ENCODE assay signal across 8 mouse cellular contexts in genomic region chr9:106159237-106159636, GRCm38 (mm10). TPM values are rescaled to one million over a fixed set of nuclear protein-coding genes. Genes with fewer than 3 reads are reported as not detected.
DNase-seq lines count a peak whose midpoint lies in the region; ATAC-seq and TF ChIP-seq lines count a peak whose summit lies in the region.

No protein-coding gene starts in this region.

- no peak for ATAC-seq in heart, embryonic 14.5 days (ENCODE audit: insufficient number of reproducible peaks, insufficient read depth, low FRiP score, low read depth)
- ATAC-seq in G1E (ENCODE audit: extremely low read depth, insufficient number of reproducible peaks, low FRiP score, poor library complexity, severe bottlenecking): no peak
- no peak for ATAC-seq in hindbrain, embryonic 13.5 days (ENCODE audit: low FRiP score)
- ATAC-seq in midbrain, embryonic 11.5 days (ENCODE audit: low FRiP score): no peak

- H3K9ac ChIP-seq in heart, embryonic 14.5 days (ENCODE audit: low read length): no peak overlapping the region
- no peak overlapping the region; the same call in 1 of the 2 replicates for H3K9ac ChIP-seq in hindbrain, embryonic 13.5 days
- H3K9ac ChIP-seq in midbrain, embryonic 11.5 days (ENCODE audit: low read length): no peak overlapping the region

- intact Hi-C loops in heart, postnatal 10 days (cut with DNase I): loop anchor here (5.0 kb wide), 1 partner anchor 123 kb away; the partner anchor contains the start of gene Poc1a

- peak overlapping the region; percentile 72 for H3K4me2 ChIP-seq in heart, embryonic 14.5 days (ENCODE audit: low read length)
- peak overlapping the region; percentile 64 for H3K4me2 ChIP-seq in hindbrain, embryonic 13.5 days
- H3K4me2 ChIP-seq in midbrain, embryonic 11.5 days: peak overlapping the region; percentile 57; the same call in 1 of the 2 replicates

- TF ChIP-seq CTCF in G1E (IDR thresholded peaks at IDR 0.05; ENCODE audit: low read depth, low read length): no peak

- H3K4me1 ChIP-seq in heart, embryonic 14.5 days (ENCODE audit: control insufficient read depth in 2 of 2, insufficient read depth in 2 of 2, low read length in 2 of 2): no peaks in the 10 kb centered on the region
- peaks cover 21% of the 10 kb centered on the region for H3K4me1 ChIP-seq in G1E (ENCODE audit: insufficient read depth, low read depth, low read length)
- peaks cover 37% of the 10 kb centered on the region for H3K4me1 ChIP-seq in hindbrain, embryonic 13.5 days (replicated peaks)
- peaks cover 5% of the 10 kb centered on the region; the same call in 1 of the 2 replicates for H3K4me1 ChIP-seq in midbrain, embryonic 11.5 days (ENCODE audit: control insufficient read depth, insufficient read depth, low read length)

- 0 out of 2 replicates have a peak, but pooled peaks cover 5% of the 10 kb centered on the region for H3K27me3 ChIP-seq in heart, embryonic 14.5 days (ENCODE audit: control insufficient read depth, insufficient read depth, low read length)
- H3K27me3 ChIP-seq in G1E (ENCODE audit: insufficient read depth, low read length): peaks cover 14% of the 10 kb centered on the region; the same call in 1 of the 2 replicates
- no peaks in the 10 kb centered on the region; the same call in 1 of the 2 replicates for H3K27me3 ChIP-seq in hindbrain, embryonic 13.5 days
- no peaks in the 10 kb centered on the region for H3K27me3 ChIP-seq in midbrain, embryonic 11.5 days (ENCODE audit: control insufficient read depth, insufficient read depth, low read length)

- no peak for DNase-seq in heart, postnatal 10 days
- no peak for DNase-seq in G1E (ENCODE audit: low spot score)
- no peak for DNase-seq in midbrain, embryonic 11.5 days (ENCODE audit: low spot score, missing footprints)
- no peak for DNase-seq in T-cell, adult 2 months (ENCODE audit: low spot score)
- DNase-seq in left cerebral cortex, adult 8-10 months (ENCODE audit: low spot score in 2 of 2): no peak
- DNase-seq in kidney, postnatal 25 days: no peak

- H3K36me3 ChIP-seq in heart, embryonic 14.5 days (ENCODE audit: control insufficient read depth, insufficient read depth, low read length): no peaks in the 10 kb centered on the region
- H3K36me3 ChIP-seq in G1E (replicated peaks): peaks cover 24% of the 10 kb centered on the region
- H3K36me3 ChIP-seq in hindbrain, embryonic 13.5 days: peaks cover 12% of the 10 kb centered on the region
- 0 out of 2 replicates have a peak, but pooled peaks cover 2% of the 10 kb centered on the region for H3K36me3 ChIP-seq in midbrain, embryonic 11.5 days (ENCODE audit: control insufficient read depth, insufficient read depth, low read length)

- peak overlapping the region in 1 of 2 experiments; percentile 57; a peak in 2 of 4 replicates for H3K4me3 ChIP-seq in heart, embryonic 14.5 days (ENCODE audit: control insufficient read depth in 1 of 2, insufficient read depth in 1 of 2, low read depth in 1 of 2, low read length in 2 of 2)
- peak overlapping the region; percentile 76; the same call in 1 of the 2 replicates for H3K4me3 ChIP-seq in G1E (ENCODE audit: low read depth, low read length)
- peak overlapping the region; percentile 49; the same call in 1 of the 2 replicates for H3K4me3 ChIP-seq in hindbrain, embryonic 13.5 days
- no peak overlapping the region for H3K4me3 ChIP-seq in midbrain, embryonic 11.5 days (ENCODE audit: low read depth, low read length)

- H3K9me3 ChIP-seq in heart, embryonic 14.5 days (ENCODE audit: control insufficient read depth, low read length): no peaks in the 10 kb centered on the region
- no peaks in the 10 kb centered on the region for H3K9me3 ChIP-seq in G1E (replicated peaks)
- H3K9me3 ChIP-seq in hindbrain, embryonic 13.5 days: no peaks in the 10 kb centered on the region
- no peaks in the 10 kb centered on the region for H3K9me3 ChIP-seq in midbrain, embryonic 11.5 days (ENCODE audit: control insufficient read depth, low read length)

- no peak overlapping the region for H3K27ac ChIP-seq in heart, embryonic 14.5 days (replicated peaks in 1 of 2; ENCODE audit: control insufficient read depth in 1 of 2, insufficient read depth in 1 of 2, low read depth in 2 of 2, low read length in 2 of 2)
- H3K27ac ChIP-seq in hindbrain, embryonic 13.5 days: peak overlapping the region; percentile 23; the same call in 1 of the 2 replicates
- no peak overlapping the region for H3K27ac ChIP-seq in midbrain, embryonic 11.5 days (ENCODE audit: low read depth, low read length)

- 82% methylated on average over 9 of the region's 9 CpGs for WGBS in heart, embryonic 14.5 days
- WGBS in hindbrain, embryonic 13.5 days: 87% methylated on average over 9 of the region's 9 CpGs
- WGBS in midbrain, embryonic 11.5 days: 81% methylated on average over 9 of the region's 9 CpGs

RNA-seq across cellular contexts. Expression of gene Glyctk, which starts 1.3 kb away (rescaled TPM):
- polyA plus RNA-seq in heart, embryonic 14.5 days (2014; fragmentation: Nextera tagmentation; extraction: Ambion mirVana): 0.73 and 1.0 TPM in 2 replicates
- 1 to 10 TPM; 1.7 to 1.8 TPM for total RNA-seq in heart, postnatal 10 days (2021)
- total RNA-seq in G1E (2014; fragmentation: Nextera tagmentation) (0.29 and 3.5 TPM in 2 replicates), G1E (2017) (1.2 TPM in 2 replicates)
- 1.00 and 1.1 TPM in 2 replicates for polyA plus RNA-seq in G1E (2012)
- polyA plus RNA-seq in hindbrain, embryonic 13.5 days (2015; fragmentation: Nextera tagmentation; extraction: Ambion mirVana): 5.4 and 5.7 TPM in 2 replicates
- 5.6 and 6.3 TPM in 2 replicates for polyA plus RNA-seq in midbrain, embryonic 11.5 days (2014; fragmentation: Nextera tagmentation; extraction: Ambion mirVana)
- total RNA-seq in left cerebral cortex, adult 8-10 months (2022): 1 to 10 TPM; 3.3 to 4.9 (median 3.9) TPM

RNA-seq across cellular contexts. Expression of gene Wdr82, which starts 11.5 kb away (rescaled TPM):
- polyA plus RNA-seq in heart, embryonic 14.5 days (2014; fragmentation: Nextera tagmentation; extraction: Ambion mirVana): 19.6 and 22.6 TPM in 2 replicates
- total RNA-seq in heart, postnatal 10 days (2021): 10 to 100 TPM; 72.2 to 81.4 TPM
- 103 and 116 TPM in 2 replicates for total RNA-seq in G1E (2014; fragmentation: Nextera tagmentation)
- 92.0 and 95.4 TPM in 2 replicates for total RNA-seq in G1E (2017)
- polyA plus RNA-seq in G1E (2012): 15.1 and 20.0 TPM in 2 replicates
- polyA plus RNA-seq in hindbrain, embryonic 13.5 days (2015; fragmentation: Nextera tagmentation; extraction: Ambion mirVana): 32.6 and 33.7 TPM in 2 replicates
- polyA plus RNA-seq in midbrain, embryonic 11.5 days (2014; fragmentation: Nextera tagmentation; extraction: Ambion mirVana): 30.2 and 32.6 TPM in 2 replicates
- total RNA-seq in left cerebral cortex, adult 8-10 months (2022): 100 to 1,000 TPM; 112 to 132 (median 120) TPM

RNA-seq across cellular contexts. Expression of gene Ppm1m, which starts 40.3 kb away (rescaled TPM):
- 19.1 and 19.4 TPM in 2 replicates for polyA plus RNA-seq in heart, embryonic 14.5 days (2014; fragmentation: Nextera tagmentation; extraction: Ambion mirVana)
- total RNA-seq in heart, postnatal 10 days (2021): 10 to 100 TPM; 15.4 to 19.5 TPM
- total RNA-seq in G1E (2014; fragmentation: Nextera tagmentation) (6.7 and 9.4 TPM in 2 replicates), G1E (2017) (14.4 and 19.1 TPM in 2 replicates)
- polyA plus RNA-seq in G1E (2012): 18.5 and 20.9 TPM in 2 replicates
- 16.6 and 19.0 TPM in 2 replicates for polyA plus RNA-seq in hindbrain, embryonic 13.5 days (2015; fragmentation: Nextera tagmentation; extraction: Ambion mirVana)
- 23.6 and 26.9 TPM in 2 replicates for polyA plus RNA-seq in midbrain, embryonic 11.5 days (2014; fragmentation: Nextera tagmentation; extraction: Ambion mirVana)
- 10 to 100 TPM; 23.4 to 26.9 (median 24.4) TPM for total RNA-seq in left cerebral cortex, adult 8-10 months (2022)

RNA-seq across cellular contexts. Expression of gene Twf2, which starts 43.7 kb away (rescaled TPM):
- polyA plus RNA-seq in heart, embryonic 14.5 days (2014; fragmentation: Nextera tagmentation; extraction: Ambion mirVana): 45.5 and 48.8 TPM in 2 replicates
- total RNA-seq in heart, postnatal 10 days (2021): 100 to 1,000 TPM; 112 to 132 TPM
- total RNA-seq in G1E (2014; fragmentation: Nextera tagmentation) (13.7 and 17.5 TPM in 2 replicates), G1E (2017) (35.7 and 51.5 TPM in 2 replicates)
- polyA plus RNA-seq in G1E (2012): 32.3 and 38.6 TPM in 2 replicates
- 53.5 and 53.9 TPM in 2 replicates for polyA plus RNA-seq in hindbrain, embryonic 13.5 days (2015; fragmentation: Nextera tagmentation; extraction: Ambion mirVana)
- polyA plus RNA-seq in midbrain, embryonic 11.5 days (2014; fragmentation: Nextera tagmentation; extraction: Ambion mirVana): 55.6 and 61.4 TPM in 2 replicates
- total RNA-seq in left cerebral cortex, adult 8-10 months (2022): 10 to 100 TPM; 58.6 to 61.1 (median 59.1) TPM
